In the genomic region with DNA sequence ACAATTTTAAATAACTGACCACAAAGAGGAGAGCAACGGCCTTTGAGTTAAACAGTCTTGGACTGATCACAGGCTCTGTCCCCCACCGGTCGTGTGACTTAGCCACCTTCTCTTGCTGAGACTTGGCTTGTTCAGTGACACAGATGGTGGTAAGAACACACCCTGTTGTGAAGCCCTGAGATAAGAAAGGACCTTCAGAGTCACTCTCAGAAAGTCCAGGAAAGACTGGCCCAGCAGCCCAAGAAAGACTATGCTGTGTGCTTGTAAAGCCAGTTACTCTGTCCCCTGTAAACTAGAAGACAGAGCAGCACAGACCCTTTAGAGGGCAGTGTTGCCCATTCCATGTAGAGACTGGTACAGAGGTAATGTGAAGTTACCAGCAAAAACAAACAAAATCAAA, we compare ENCODE assay signal across 1 mouse cellular context.
TF ChIP-seq lines count a peak whose summit lies in the region.

No protein-coding gene starts in this region.

TF ChIP-seq in CH12.LX, 34 proteins besides CTCF, POLR2A, EP300 and RAD21 (continued from another document):
- TF ChIP-seq ZNF384 (IDR thresholded peaks at IDR 0.05; ENCODE audit: low read depth, low read length) = no peak
TF ChIP-seq in CH12.LX: peak in this region for 0.
